Mouse (Mus musculus): Measurements from ENCODE around the gene Rps7.

DNA sequence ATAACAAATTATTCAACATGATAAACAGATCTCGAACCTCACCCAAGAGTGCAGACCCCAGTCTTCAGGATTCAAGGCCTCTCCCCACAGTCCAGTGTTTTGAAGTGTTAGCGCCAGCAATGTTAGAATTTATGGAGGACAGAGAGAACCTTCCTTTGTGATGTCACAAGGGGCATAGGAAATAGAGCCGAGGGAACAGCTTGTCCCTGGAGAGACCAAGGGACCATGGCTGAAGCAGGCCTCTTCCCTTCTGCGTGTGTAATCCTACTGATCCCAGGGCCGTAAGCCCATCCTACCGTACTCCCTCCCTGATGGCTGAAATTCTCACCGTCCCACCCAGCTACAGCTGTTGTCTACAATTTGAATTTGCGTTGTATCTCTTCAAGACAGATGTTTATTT lies 53.3 kb downstream of the Rps7 start, which contains the start of gene Allc:
- TF ChIP-seq MYOD1 (IDR thresholded peaks at IDR 0.05; ENCODE audit: control insufficient read depth, insufficient read length, low read depth) (no peak), MYOG (IDR thresholded peaks at IDR 0.05; ENCODE audit: control insufficient read depth, extremely low read depth, insufficient read length) (no peak), CTCF (IDR thresholded peaks at IDR 0.05; ENCODE audit: control insufficient read depth, insufficient read depth, insufficient read length) (no peak), USF1 (IDR thresholded peaks at IDR 0.05; ENCODE audit: low read depth) (no peak), MAX (IDR thresholded peaks at IDR 0.05) (no peak), CEBPB (IDR thresholded peaks at IDR 0.05; ENCODE audit: low read depth) (no peak)

Data from C2C12 (cell line).